Mouse (Mus musculus) liver, embryonic 14.5 days (tissue): ENCODE measurements at regions not wholly inside any gene's neighbourhood (a gene's known extent, or its start where the extent isn't known, plus 50 kb on each side); places are given as distances from the start of the nearest gene placed in this dataset.

Source experiments
- CTCF ChIP-seq: IDR thresholded peaks from 2 replicates; pipeline ENCODE4 v1.5.1; 2016; ENCODE audit warnings: antibody characterized with exemption, low read depth, control low read depth
- EP300 ChIP-seq: IDR thresholded peaks from 2 replicates; pipeline ENCODE4 v1.6.1; 2016; ENCODE audit warnings: antibody characterized with exemption, low read depth

DNA sequence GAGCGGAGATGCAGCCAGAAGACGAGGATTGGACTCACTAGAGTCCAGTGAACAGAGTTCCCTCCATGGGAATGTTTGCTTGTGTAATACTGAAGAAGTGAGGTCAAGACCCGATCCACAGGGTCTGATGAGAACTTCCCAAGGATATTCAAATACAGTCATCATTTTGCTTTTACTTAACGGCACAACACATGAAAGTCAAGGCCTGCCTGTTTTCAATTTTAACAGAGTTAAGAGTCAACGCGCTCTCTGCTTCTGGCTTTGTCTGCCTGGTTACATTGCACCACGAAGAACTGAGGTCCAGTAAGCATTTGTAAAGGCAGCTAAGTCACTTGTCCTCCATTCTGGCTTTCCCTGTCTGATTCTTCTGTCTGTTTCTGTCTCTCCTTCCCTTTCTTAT lies 72.5 kb upstream of the Tmem150c start:
- TF ChIP-seq CTCF = no peak
- TF ChIP-seq EP300 = no peak
